Mouse (Mus musculus) bone marrow macrophage, adult 2 months (primary cell): ENCODE results near the gene Slc19a3. TPM values are rescaled to one million over a fixed set of nuclear protein-coding genes. Genes with fewer than 3 reads are reported as not detected.

ENCODE experiments used
- H3K27ac ChIP-seq: 2 replicates; pipeline ENCODE4 v1.5.1; 2012; ENCODE audit warnings: low read depth, low read length; ENCODE audit not compliant: insufficient read depth
- H3K4me1 ChIP-seq: 2 replicates; pipeline ENCODE4 v1.6.1; 2012; ENCODE audit warnings: low read length; ENCODE audit not compliant: control insufficient read depth, insufficient read depth
- H3K4me3 ChIP-seq: 2 replicates; pipeline ENCODE4 v1.5.1; 2012; ENCODE audit warnings: mild to moderate bottlenecking, low read length, moderate library complexity; ENCODE audit not compliant: insufficient read depth
- CTCF ChIP-seq: IDR thresholded peaks from 2 replicates; pipeline ENCODE4 v1.5.1; 2012; ENCODE audit warnings: low read depth, mild to moderate bottlenecking, low read length, moderate library complexity
- POLR2A ChIP-seq: IDR thresholded peaks from 2 replicates; pipeline ENCODE4 v1.6.1; 2012; ENCODE audit warnings: mild to moderate bottlenecking, low read depth, low read length, borderline replicate concordance
- polyA plus RNA-seq: library from polyadenylated mRNA; stranded (reverse); fragments of >200 nt; gene quantifications from 2 replicates; pipeline ENCODE4 v1.2.4, GENCODE M21; 2012; ENCODE audit not compliant: missing spikeins, insufficient read depth, insufficient read length

Gene Slc19a3
- polyA plus RNA-seq, 1 experiment = not detected

DNA sequence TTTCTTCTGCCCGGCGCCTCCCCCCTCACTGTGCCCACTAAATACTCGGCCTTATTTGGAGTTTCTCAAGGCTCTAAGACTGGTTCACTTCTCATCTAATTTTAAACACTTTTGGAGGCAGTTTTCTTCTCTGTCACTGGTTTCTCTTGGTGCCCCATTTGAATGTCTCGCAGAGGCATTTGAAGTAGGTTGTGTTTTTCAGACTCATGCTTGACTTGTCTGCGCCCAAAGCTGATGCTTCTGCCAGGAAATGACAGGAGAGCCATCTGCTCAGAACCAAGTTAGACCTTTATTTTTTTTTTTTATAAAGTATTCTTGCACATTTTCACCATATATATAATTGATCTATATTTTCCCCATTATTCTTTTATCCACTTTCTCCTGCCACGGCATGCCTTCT lies 51.5 kb downstream of the Slc19a3 start:
- TF ChIP-seq CTCF (no peak), POLR2A (no peak)
- Histone ChIP-seq H3K4me1 (no peaks in the 10 kb centered on the region), H3K4me3 (no peak overlapping the region), H3K27ac (no peak overlapping the region)

- Histone ChIP-seq H3K27ac (no peak overlapping the region), H3K4me1 (peaks cover 5% of the 10 kb centered on the region)
- TF ChIP-seq CTCF (no peak), POLR2A (no peak)
Observed at GRCm38 (mm10) chr1:82977840-82978239, 60.4 kb downstream of the Slc19a3 start.

GRCm38 (mm10) chr1:82975750-82976149 lies 62.5 kb downstream of the Slc19a3 start:
- TF ChIP-seq CTCF (no peak), POLR2A (no peak)
- no peak overlapping the region for H3K4me3 ChIP-seq
- H3K27ac ChIP-seq = no peak overlapping the region
- peaks cover 5% of the 10 kb centered on the region for H3K4me1 ChIP-seq

More at GRCm38 (mm10) chr1:82977840-82978239, 60.4 kb downstream of the Slc19a3 start:
- no peak overlapping the region for H3K4me3 ChIP-seq

DNA sequence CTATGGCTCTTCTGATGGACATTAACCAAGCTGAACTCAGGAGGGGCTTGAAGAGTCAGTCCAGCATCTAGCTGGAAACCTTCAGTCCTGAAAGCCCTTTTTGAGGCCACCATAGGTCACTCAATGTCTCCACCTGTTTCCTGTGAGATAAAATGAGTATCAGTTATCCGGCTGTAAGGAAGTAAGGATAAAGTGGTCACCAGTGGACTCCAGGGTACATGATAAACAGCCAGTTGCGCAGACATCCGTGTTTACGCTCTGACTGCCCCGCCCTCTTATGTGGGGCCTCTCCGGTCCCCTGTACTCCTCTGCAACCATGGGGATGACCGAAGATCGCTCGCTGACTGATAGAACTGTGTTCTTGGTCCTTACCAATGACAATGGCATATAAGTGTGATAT lies 63.9 kb downstream of the Slc19a3 start:
- Histone ChIP-seq H3K27ac (no peak overlapping the region), H3K4me1 (peaks cover 5% of the 10 kb centered on the region), H3K4me3 (no peak overlapping the region)
- TF ChIP-seq CTCF (no peak), POLR2A (no peak)

GRCm38 (mm10) chr1:82973901-82974300 lies 64.3 kb downstream of the Slc19a3 start:
- Histone ChIP-seq H3K4me1 (peaks cover 5% of the 10 kb centered on the region), H3K4me3 (no peak overlapping the region), H3K27ac (no peak overlapping the region)
- TF ChIP-seq POLR2A (no peak), CTCF (no peak)

GRCm38 (mm10) chr1:82973244-82973643 lies 65.0 kb downstream of the Slc19a3 start:
- TF ChIP-seq POLR2A (no peak), CTCF (no peak)
- Histone ChIP-seq H3K4me3 (no peak overlapping the region), H3K4me1 (peaks cover 5% of the 10 kb centered on the region), H3K27ac (no peak overlapping the region)

GRCm38 (mm10) chr1:82972046-82972445 lies 66.2 kb downstream of the Slc19a3 start:
- no peak overlapping the region for H3K4me3 ChIP-seq
- H3K4me1 ChIP-seq = peaks cover 5% of the 10 kb centered on the region
- TF ChIP-seq POLR2A (no peak), CTCF (no peak)
- H3K27ac ChIP-seq = no peak overlapping the region

- Histone ChIP-seq H3K4me3 (no peak overlapping the region), H3K27ac (no peak overlapping the region), H3K4me1 (no peaks in the 10 kb centered on the region)
- TF ChIP-seq CTCF (no peak), POLR2A (no peak)
Observed at GRCm38 (mm10) chr1:82966413-82966812, 71.8 kb downstream of the Slc19a3 start.

Other genes starting within 250 kb of the Slc19a3 start
- gene Agfg1, start 199.0 kb downstream of the Slc19a3 start, polyA plus RNA-seq = 31.8 and 38.3 TPM in 2 replicates
- 1.6 and 2.0 TPM in 2 replicates for gene A030005L19Rik, start 125.1 kb downstream of the Slc19a3 start, polyA plus RNA-seq
- not detected in 2 replicates for gene A030014E15Rik, start 113.5 kb downstream of the Slc19a3 start, polyA plus RNA-seq
- not detected in 2 replicates for gene Gm6217, start 107.0 kb downstream of the Slc19a3 start, polyA plus RNA-seq
- not detected in 2 replicates for gene A030003K21Rik, start 95.1 kb downstream of the Slc19a3 start, polyA plus RNA-seq
- gene Gm7544, start 82.4 kb downstream of the Slc19a3 start, polyA plus RNA-seq = not detected in 2 replicates
- gene Gm47955, start 78.2 kb downstream of the Slc19a3 start, polyA plus RNA-seq = not detected in 2 replicates
- gene Gm47959, start 37.9 kb downstream of the Slc19a3 start, polyA plus RNA-seq = not detected in 2 replicates
- not detected in 2 replicates for gene Krtap28-10, start 4.0 kb upstream of the Slc19a3 start, polyA plus RNA-seq
- not detected in 2 replicates for gene Gm47969, start 6.5 kb upstream of the Slc19a3 start, polyA plus RNA-seq
- not detected in 2 replicates for gene A030005K14Rik, start 20.9 kb upstream of the Slc19a3 start, polyA plus RNA-seq
- not detected in 2 replicates for gene Krtap28-13, start 22.5 kb upstream of the Slc19a3 start, polyA plus RNA-seq
- gene Ccl20, start 78.3 kb upstream of the Slc19a3 start, polyA plus RNA-seq = not detected in 2 replicates
- gene Daw1, start 121.3 kb upstream of the Slc19a3 start, polyA plus RNA-seq = not detected in 2 replicates